ENCODE assay signal across 18 mouse cellular contexts in genomic region chr4:156058826-156059225, GRCm38 (mm10). TPM values are rescaled to one million over a fixed set of nuclear protein-coding genes. Genes with fewer than 3 reads are reported as not detected.
DNase-seq lines count a peak whose midpoint lies in the region; ATAC-seq lines count a peak whose summit lies in the region.
"Had no signal": no experiment of that assay in that cellular context is flagged by ENCODE, and none has a peak within 500 bp of the region (broad histone marks: within the 10 kb centered on the region; RNA-seq: fewer than 3 reads in every experiment).

No protein-coding gene starts in this region.

- 65% methylated on average over 9 of the region's 9 CpGs for WGBS in heart, embryonic 16.5 days
- WGBS in lung, embryonic 16.5 days: 51% methylated on average over 9 of the region's 9 CpGs
- WGBS in intestine, embryonic 15.5 days: 57% methylated on average over 9 of the region's 9 CpGs
- WGBS in stomach, embryonic 15.5 days: 57% methylated on average over 9 of the region's 9 CpGs

- ATAC-seq in heart, embryonic 16.5 days (replicated peaks; ENCODE audit: extremely low read depth, insufficient read depth, low FRiP score): no peak
- no peak for ATAC-seq in lung, embryonic 16.5 days (ENCODE audit: low read depth)
- ATAC-seq in intestine, embryonic 15.5 days: no peak
- no peak for ATAC-seq in stomach, embryonic 15.5 days (ENCODE audit: insufficient read depth, low FRiP score, low read depth)
- ATAC-seq: activated CD4-positive, CD25-positive, alpha-beta regulatory T cell, adult 4 months had no signal

- H3K4me2 ChIP-seq in heart, embryonic 16.5 days (ENCODE audit: low read depth, low read length): no peak overlapping the region
- H3K4me2 ChIP-seq in lung, embryonic 16.5 days (ENCODE audit: low read depth, low read length): peak overlapping the region; percentile 58
- peak overlapping the region; percentile 36 for H3K4me2 ChIP-seq in intestine, embryonic 15.5 days (replicated peaks)
- peak overlapping the region; percentile 44 for H3K4me2 ChIP-seq in stomach, embryonic 15.5 days
- H3K4me2 ChIP-seq: hindbrain, embryonic 13.5 days; midbrain, embryonic 12.5 days had no signal

- no peaks in the 10 kb centered on the region for H3K9me3 ChIP-seq in heart, embryonic 16.5 days (replicated peaks; ENCODE audit: control insufficient read depth, low read length)
- no peaks in the 10 kb centered on the region for H3K9me3 ChIP-seq in lung, embryonic 16.5 days (ENCODE audit: control insufficient read depth, low read length)
- no peaks in the 10 kb centered on the region for H3K9me3 ChIP-seq in intestine, embryonic 15.5 days
- H3K9me3 ChIP-seq in stomach, embryonic 15.5 days: no peaks in the 10 kb centered on the region
- H3K9me3 ChIP-seq: hindbrain, embryonic 13.5 days; midbrain, embryonic 12.5 days had no signal

- 0 out of 2 replicates have a peak, but pooled peaks cover under 1% of the 10 kb centered on the region for H3K4me1 ChIP-seq in heart, embryonic 16.5 days (ENCODE audit: control insufficient read depth, insufficient read depth, low read length)
- peaks cover 12% of the 10 kb centered on the region for H3K4me1 ChIP-seq in lung, embryonic 16.5 days (replicated peaks; ENCODE audit: control insufficient read depth, insufficient read depth, low read length)
- H3K4me1 ChIP-seq in intestine, embryonic 15.5 days (replicated peaks): peaks cover 11% of the 10 kb centered on the region
- peaks cover 10% of the 10 kb centered on the region; the same call in 1 of the 2 replicates for H3K4me1 ChIP-seq in stomach, embryonic 15.5 days

- no peak overlapping the region for H3K27ac ChIP-seq in heart, embryonic 16.5 days (ENCODE audit: low read length)
- H3K27ac ChIP-seq in lung, embryonic 16.5 days (ENCODE audit: low read length): peak overlapping the region; percentile 97
- peak overlapping the region; percentile 94 for H3K27ac ChIP-seq in intestine, embryonic 15.5 days
- H3K27ac ChIP-seq in stomach, embryonic 15.5 days: peak overlapping the region; percentile 96
- H3K27ac ChIP-seq: hindbrain, embryonic 13.5 days; midbrain, embryonic 12.5 days had no signal

- intact Hi-C loops in heart, postnatal 25 days (cut with DNase I): no loop called here

- peak overlapping the region; percentile 30; the same call in 1 of the 2 replicates for H3K9ac ChIP-seq in heart, embryonic 16.5 days (ENCODE audit: low read length)
- H3K9ac ChIP-seq in lung, embryonic 16.5 days (ENCODE audit: low read length): peak overlapping the region; percentile 69
- H3K9ac ChIP-seq in intestine, embryonic 15.5 days: peak overlapping the region; percentile 65
- H3K9ac ChIP-seq in stomach, embryonic 15.5 days: peak overlapping the region; percentile 33
- H3K9ac ChIP-seq: hindbrain, embryonic 13.5 days; liver, postnatal 0 days; midbrain, embryonic 12.5 days had no signal

- no peaks in the 10 kb centered on the region for H3K27me3 ChIP-seq in heart, embryonic 16.5 days (ENCODE audit: control insufficient read depth, insufficient read depth, low read length)
- no peaks in the 10 kb centered on the region for H3K27me3 ChIP-seq in lung, embryonic 16.5 days (ENCODE audit: control insufficient read depth, insufficient read depth, low read depth, low read length)
- no peaks in the 10 kb centered on the region for H3K27me3 ChIP-seq in intestine, embryonic 15.5 days (replicated peaks)
- no peaks in the 10 kb centered on the region for H3K27me3 ChIP-seq in stomach, embryonic 15.5 days (replicated peaks)
- H3K27me3 ChIP-seq: midbrain, embryonic 12.5 days had no signal

- H3K4me3 ChIP-seq in heart, embryonic 16.5 days (ENCODE audit: low read length): peak overlapping the region; percentile 22
- H3K4me3 ChIP-seq in lung, embryonic 16.5 days (ENCODE audit: low read length): peak overlapping the region; percentile 52
- H3K4me3 ChIP-seq in intestine, embryonic 15.5 days (replicated peaks): peak overlapping the region; percentile 44
- H3K4me3 ChIP-seq in stomach, embryonic 15.5 days (replicated peaks): peak overlapping the region; percentile 42
- H3K4me3 ChIP-seq: hindbrain, embryonic 13.5 days; midbrain, embryonic 12.5 days had no signal

- DNase-seq in heart, postnatal 25 days (ENCODE audit: low spot score): no peak
- no peak for DNase-seq in lung, postnatal 10 days
- DNase-seq in right cerebral cortex, postnatal 25 days: no peak
- no peak for DNase-seq in Muller cell, postnatal 12 days (ENCODE audit: inconsistent ontology term)
- DNase-seq: B cell, adult 2 months; cerebellum, adult 18-20 months; heart, adult 18-20 months; liver, postnatal 0 days had no signal

- H3K36me3 ChIP-seq in heart, embryonic 16.5 days (ENCODE audit: control insufficient read depth, insufficient read depth): no peaks in the 10 kb centered on the region
- H3K36me3 ChIP-seq in lung, embryonic 16.5 days (ENCODE audit: control insufficient read depth, insufficient read depth, low read length): no peaks in the 10 kb centered on the region
- no peaks in the 10 kb centered on the region for H3K36me3 ChIP-seq in intestine, embryonic 15.5 days
- H3K36me3 ChIP-seq in stomach, embryonic 15.5 days: no peaks in the 10 kb centered on the region
- H3K36me3 ChIP-seq: hindbrain, embryonic 13.5 days; midbrain, embryonic 12.5 days had no signal

RNA-seq across cellular contexts. Expression of gene Ttll10, which starts 0.4 kb away (rescaled TPM):
- polyA plus RNA-seq in heart, embryonic 16.5 days (2015; fragmentation: Nextera tagmentation; extraction: Ambion mirVana): 0.33 and 0.37 TPM in 2 replicates
- not detected for total RNA-seq in heart, postnatal 25 days (2021)
- 2.8 and 4.0 TPM in 2 replicates for polyA plus RNA-seq in lung, embryonic 16.5 days (2015; fragmentation: Nextera tagmentation; extraction: Ambion mirVana)
- polyA plus RNA-seq in intestine, embryonic 15.5 days (2015; fragmentation: Nextera tagmentation; extraction: Ambion mirVana): 3.1 and 3.9 TPM in 2 replicates
- polyA plus RNA-seq in stomach, embryonic 15.5 days (2015; fragmentation: Nextera tagmentation; extraction: Ambion mirVana): 4.1 and 5.0 TPM in 2 replicates
- total RNA-seq: left cerebral cortex, postnatal 10 days had no signal
- polyA plus RNA-seq: activated CD4-positive, CD25-positive, alpha-beta regulatory T cell, adult 4 months; hindbrain, embryonic 13.5 days; midbrain, embryonic 12.5 days; neural tube, embryonic 11.5 days had no signal

RNA-seq across cellular contexts. Expression of gene Tnfrsf18, which starts 32.9 kb away (rescaled TPM):
- polyA plus RNA-seq in heart, embryonic 16.5 days (2015; fragmentation: Nextera tagmentation; extraction: Ambion mirVana): 2.3 and 2.6 TPM in 2 replicates
- under 1 TPM in 1 of 2 experiments, not detected in 1; 0.34 TPM for total RNA-seq in heart, postnatal 25 days (2021)
- polyA plus RNA-seq in lung, embryonic 16.5 days (2015; fragmentation: Nextera tagmentation; extraction: Ambion mirVana): 1.5 and 2.3 TPM in 2 replicates
- polyA plus RNA-seq in intestine, embryonic 15.5 days (2015; fragmentation: Nextera tagmentation; extraction: Ambion mirVana): 1.1 and 1.6 TPM in 2 replicates
- 2.3 and 2.5 TPM in 2 replicates for polyA plus RNA-seq in stomach, embryonic 15.5 days (2015; fragmentation: Nextera tagmentation; extraction: Ambion mirVana)
- total RNA-seq: layer of hippocampus, adult 18-20 months; left cerebral cortex, postnatal 10 days had no signal

RNA-seq across cellular contexts. Expression of gene Tnfrsf4, which starts 45.2 kb away (rescaled TPM):
- 0.95 and 1.5 TPM in 2 replicates for polyA plus RNA-seq in heart, embryonic 16.5 days (2015; fragmentation: Nextera tagmentation; extraction: Ambion mirVana)
- under 1 TPM in 1 of 2 experiments, not detected in 1; 0.23 TPM for total RNA-seq in heart, postnatal 25 days (2021)
- 1.1 and 2.4 TPM in 2 replicates for polyA plus RNA-seq in lung, embryonic 16.5 days (2015; fragmentation: Nextera tagmentation; extraction: Ambion mirVana)
- 0.49 and 0.52 TPM in 2 replicates for polyA plus RNA-seq in intestine, embryonic 15.5 days (2015; fragmentation: Nextera tagmentation; extraction: Ambion mirVana)
- 0.64 and 1.1 TPM in 2 replicates for polyA plus RNA-seq in stomach, embryonic 15.5 days (2015; fragmentation: Nextera tagmentation; extraction: Ambion mirVana)

RNA-seq across cellular contexts. Expression of gene 9430015G10Rik, which starts 51.0 kb away (rescaled TPM):
- polyA plus RNA-seq in heart, embryonic 16.5 days (2015; fragmentation: Nextera tagmentation; extraction: Ambion mirVana): 17.3 and 17.4 TPM in 2 replicates
- total RNA-seq in heart, postnatal 25 days (2021): 1 to 10 TPM; 3.3 to 3.6 TPM
- polyA plus RNA-seq in lung, embryonic 16.5 days (2015; fragmentation: Nextera tagmentation; extraction: Ambion mirVana): 37.9 and 42.0 TPM in 2 replicates
- 22.2 and 22.8 TPM in 2 replicates for polyA plus RNA-seq in intestine, embryonic 15.5 days (2015; fragmentation: Nextera tagmentation; extraction: Ambion mirVana)
- 27.3 and 29.9 TPM in 2 replicates for polyA plus RNA-seq in stomach, embryonic 15.5 days (2015; fragmentation: Nextera tagmentation; extraction: Ambion mirVana)
